Mouse (Mus musculus): ENCODE data around the gene Senp7. TPM values are rescaled to one million over a fixed set of nuclear protein-coding genes. Genes with fewer than 3 reads are reported as not detected.

Senp7 gene
- polyA plus RNA-seq, 1 experiment from 2014 or later, result 56.5 TPM

DNA sequence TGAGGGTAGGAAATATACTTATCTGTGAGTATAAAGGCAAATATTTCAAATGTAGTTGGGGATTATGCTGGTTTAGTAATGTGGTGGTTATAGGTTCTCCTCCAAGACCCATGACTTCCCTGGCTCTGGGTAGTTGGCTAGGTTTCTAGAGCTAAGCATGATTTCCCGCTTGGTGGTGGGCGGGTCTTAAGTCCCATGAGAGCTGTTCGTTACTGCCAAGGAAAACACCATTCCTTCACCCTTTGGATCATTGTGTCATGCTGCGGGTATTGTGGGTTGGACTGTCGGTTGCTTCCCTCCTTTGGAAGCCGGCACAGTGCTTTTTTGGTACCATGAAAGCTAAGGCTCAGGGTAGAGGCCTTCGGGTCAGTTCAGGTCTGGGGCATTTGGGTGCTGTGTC lies 115.3 kb downstream of the Senp7 start:
- ATAC-seq (ENCODE audit: low FRiP score, low read depth), result no peak

DNA sequence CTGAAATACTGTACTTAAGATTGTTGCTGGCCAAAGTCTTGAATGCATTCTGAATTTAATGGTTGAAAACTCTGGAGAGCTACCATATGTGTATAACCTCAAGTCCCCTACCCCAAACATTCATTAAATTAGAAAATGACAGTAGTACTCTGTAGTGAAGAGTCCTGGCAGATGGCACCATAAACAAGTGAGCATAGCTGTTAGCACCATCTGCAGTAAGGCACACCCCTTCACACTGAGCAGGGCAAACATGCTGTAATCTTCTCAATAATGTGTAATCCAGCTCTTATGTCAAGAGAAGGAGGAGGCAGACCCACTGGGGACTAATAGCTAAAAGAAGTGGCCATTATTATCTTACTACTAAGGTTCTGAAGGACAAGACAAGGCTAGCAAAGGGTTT lies 122.1 kb downstream of the Senp7 start:
- Histone ChIP-seq H3K36me3 (peaks cover 30% of the 10 kb centered on the region), H3K4me1 (no peaks in the 10 kb centered on the region), H3K4me2 (replicated peaks) (no peak overlapping the region), H3K27me3 (no peaks in the 10 kb centered on the region), H3K4me3 (no peak overlapping the region), H3K27ac (replicated peaks) (no peak overlapping the region), H3K9me3 (no peaks in the 10 kb centered on the region), H3K9ac (replicated peaks) (no peak overlapping the region)
- ATAC-seq (ENCODE audit: low FRiP score, low read depth), result no peak

More for the DNA sequence above, 115.3 kb downstream of the Senp7 start:
- no peak overlapping the region for H3K4me2 ChIP-seq (replicated peaks)
- H3K27me3 ChIP-seq, result no peaks in the 10 kb centered on the region
- peaks cover 25% of the 10 kb centered on the region; the same call in 1 of the 2 replicates for H3K36me3 ChIP-seq
- no peaks in the 10 kb centered on the region for H3K4me1 ChIP-seq
- H3K4me3 ChIP-seq, result no peak overlapping the region
- H3K27ac ChIP-seq (replicated peaks), result no peak overlapping the region
- H3K9ac ChIP-seq (replicated peaks), result no peak overlapping the region
- H3K9me3 ChIP-seq, result no peaks in the 10 kb centered on the region
- WGBS, result 95% methylated on average over 7 of the region's 7 CpGs

- Histone ChIP-seq H3K36me3 (peaks cover 25% of the 10 kb centered on the region), H3K27ac (replicated peaks) (no peak overlapping the region), H3K4me3 (no peak overlapping the region), H3K4me2 (replicated peaks) (no peak overlapping the region), H3K9ac (replicated peaks) (no peak overlapping the region), H3K4me1 (no peaks in the 10 kb centered on the region), H3K9me3 (no peaks in the 10 kb centered on the region), H3K27me3 (no peaks in the 10 kb centered on the region)
- no peak for ATAC-seq (ENCODE audit: low FRiP score, low read depth)
- WGBS, result 74% methylated on average over 8 of the region's 8 CpGs
Observed at GRCm38 (mm10) chr16:56175867-56176581, 127.9 kb downstream of the Senp7 start.

- Histone ChIP-seq H3K9me3 (no peaks in the 10 kb centered on the region), H3K4me2 (replicated peaks) (no peak overlapping the region), H3K4me1 (no peaks in the 10 kb centered on the region), H3K9ac (replicated peaks) (no peak overlapping the region), H3K27ac (replicated peaks) (no peak overlapping the region), H3K36me3 (peaks cover 42% of the 10 kb centered on the region), H3K4me3 (no peak overlapping the region), H3K27me3 (no peaks in the 10 kb centered on the region)
- WGBS, result 93% methylated on average over 4 of the region's 4 CpGs
- ATAC-seq (ENCODE audit: low FRiP score, low read depth), result no peak
Observed at GRCm38 (mm10) chr16:56186863-56187262, 138.7 kb downstream of the Senp7 start.

DNA sequence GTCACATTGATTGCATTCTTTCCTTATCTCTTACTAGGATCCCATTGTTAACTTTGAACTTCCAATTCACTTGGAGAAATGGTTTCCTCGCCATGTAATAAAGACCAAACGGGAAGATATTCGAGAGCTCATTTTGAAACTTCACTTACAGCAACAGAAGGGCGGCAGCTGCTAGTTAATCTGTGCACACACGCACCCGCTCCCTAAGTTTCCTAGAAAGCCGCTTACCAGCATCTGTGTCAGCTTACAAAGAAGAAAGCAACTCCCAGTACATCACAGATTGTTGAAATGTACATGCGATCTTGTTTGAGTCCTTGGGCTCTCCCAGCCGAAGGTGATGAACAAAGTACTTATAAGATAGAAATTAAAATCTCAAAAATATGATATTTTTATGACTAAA lies 140.1 kb downstream of the Senp7 start:
- H3K27me3 ChIP-seq, result no peaks in the 10 kb centered on the region
- ATAC-seq (ENCODE audit: low FRiP score, low read depth), result no peak
- H3K36me3 ChIP-seq, result peaks cover 30% of the 10 kb centered on the region
- H3K4me2 ChIP-seq (replicated peaks), result no peak overlapping the region
- H3K9me3 ChIP-seq, result no peaks in the 10 kb centered on the region
- no peaks in the 10 kb centered on the region for H3K4me1 ChIP-seq
- WGBS, result 85% methylated on average over 9 of the region's 9 CpGs
- no peak overlapping the region for H3K4me3 ChIP-seq
- H3K27ac ChIP-seq (replicated peaks), result no peak overlapping the region
- no peak overlapping the region for H3K9ac ChIP-seq (replicated peaks)

GRCm38 (mm10) chr16:56204051-56204450 lies 155.9 kb downstream of the Senp7 start, which contains the start of gene Impg2:
Gene Impg2 (plus strand): TSS chr16:56204313.
- WGBS, result 58% methylated on average over 6 of the region's 6 CpGs
- Histone ChIP-seq H3K4me2 (replicated peaks) (no peak within 1 kb of the TSS), H3K27me3 (no peaks in the 10 kb centered on the region), H3K9me3 (no peaks in the 10 kb centered on the region), H3K36me3 (no peaks in the 10 kb centered on the region), H3K27ac (replicated peaks) (no peak within 1 kb of the TSS), H3K9ac (replicated peaks) (no peak within 1 kb of the TSS), H3K4me1 (no peaks in the 10 kb centered on the region), H3K4me3 (no peak within 1 kb of the TSS)
- no peak for ATAC-seq (ENCODE audit: low FRiP score, low read depth)

DNA sequence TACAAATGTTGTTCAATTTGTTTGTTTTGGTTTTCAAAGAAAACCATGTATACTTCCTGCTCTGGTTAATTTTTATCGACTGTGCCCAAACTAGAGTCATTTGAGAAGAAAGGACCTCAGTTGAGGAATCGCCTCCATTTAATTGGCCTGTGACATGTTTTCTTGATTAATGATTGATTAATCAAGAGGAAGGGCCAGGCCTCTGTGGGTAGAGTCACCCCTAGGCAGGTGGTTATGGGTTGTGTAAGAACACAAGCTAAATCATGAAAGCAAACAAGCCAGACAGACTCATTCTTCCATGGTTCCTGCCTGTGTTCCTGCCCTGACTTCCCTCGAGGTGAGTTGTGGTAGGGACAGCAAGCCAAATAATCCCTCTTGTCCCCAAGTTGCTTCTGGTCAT lies 164.6 kb downstream of the Senp7 start:
- Histone ChIP-seq H3K4me1 (no peaks in the 10 kb centered on the region), H3K27me3 (no peaks in the 10 kb centered on the region), H3K36me3 (no peaks in the 10 kb centered on the region), H3K27ac (replicated peaks) (no peak overlapping the region), H3K9ac (replicated peaks) (no peak overlapping the region), H3K9me3 (no peaks in the 10 kb centered on the region), H3K4me3 (no peak overlapping the region), H3K4me2 (replicated peaks) (no peak overlapping the region)
- WGBS, result 87% methylated on average over 3 of the region's 3 CpGs
- no peak for ATAC-seq (ENCODE audit: low FRiP score, low read depth)

- ATAC-seq (ENCODE audit: low FRiP score, low read depth), result no peak
- Histone ChIP-seq H3K36me3 (no peaks in the 10 kb centered on the region), H3K4me2 (replicated peaks) (no peak overlapping the region), H3K9me3 (no peaks in the 10 kb centered on the region), H3K27ac (replicated peaks) (no peak overlapping the region), H3K9ac (replicated peaks) (no peak overlapping the region), H3K4me1 (no peaks in the 10 kb centered on the region), H3K27me3 (no peaks in the 10 kb centered on the region), H3K4me3 (no peak overlapping the region)
Observed at GRCm38 (mm10) chr16:56227686-56228085, 179.5 kb downstream of the Senp7 start.

DNA sequence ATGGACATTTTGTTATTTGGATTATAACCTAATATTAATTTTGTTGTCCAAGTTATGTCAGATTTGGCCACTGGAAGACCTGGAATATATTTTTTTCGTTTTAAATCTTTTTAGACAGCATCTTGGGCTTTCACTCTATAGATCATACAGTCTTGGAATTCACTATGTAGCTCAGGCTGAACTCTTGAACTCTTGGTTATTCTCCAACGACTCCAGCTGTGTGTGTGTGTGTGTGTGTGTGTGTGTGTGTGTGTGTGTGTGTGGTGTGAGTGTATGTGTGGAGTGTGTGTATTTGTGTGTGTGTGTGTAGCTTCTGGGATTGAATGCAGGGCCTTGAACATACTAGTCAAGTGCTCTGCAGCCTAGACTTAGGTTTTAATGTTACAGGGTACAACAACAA lies 181.3 kb downstream of the Senp7 start:
- Histone ChIP-seq H3K9me3 (no peaks in the 10 kb centered on the region), H3K9ac (replicated peaks) (no peak overlapping the region), H3K27me3 (no peaks in the 10 kb centered on the region), H3K4me3 (no peak overlapping the region), H3K4me2 (replicated peaks) (no peak overlapping the region), H3K4me1 (no peaks in the 10 kb centered on the region), H3K27ac (replicated peaks) (no peak overlapping the region), H3K36me3 (no peaks in the 10 kb centered on the region)
- WGBS, result 73% methylated on average over 2 of the region's 2 CpGs
- no peak for ATAC-seq (ENCODE audit: low FRiP score, low read depth)

- H3K36me3 ChIP-seq, result no peaks in the 10 kb centered on the region
- H3K9me3 ChIP-seq, result no peaks in the 10 kb centered on the region
- no peak overlapping the region for H3K27ac ChIP-seq (replicated peaks)
- no peak overlapping the region for H3K9ac ChIP-seq (replicated peaks)
- no peaks in the 10 kb centered on the region for H3K4me1 ChIP-seq
- H3K4me2 ChIP-seq (replicated peaks), result no peak overlapping the region
- no peak overlapping the region for H3K4me3 ChIP-seq
- ATAC-seq (ENCODE audit: low FRiP score, low read depth), result no peak
- H3K27me3 ChIP-seq, result no peaks in the 10 kb centered on the region
- 56% methylated on average over 10 of the region's 10 CpGs for WGBS
Observed at GRCm38 (mm10) chr16:56231300-56231699, 183.2 kb downstream of the Senp7 start.

DNA sequence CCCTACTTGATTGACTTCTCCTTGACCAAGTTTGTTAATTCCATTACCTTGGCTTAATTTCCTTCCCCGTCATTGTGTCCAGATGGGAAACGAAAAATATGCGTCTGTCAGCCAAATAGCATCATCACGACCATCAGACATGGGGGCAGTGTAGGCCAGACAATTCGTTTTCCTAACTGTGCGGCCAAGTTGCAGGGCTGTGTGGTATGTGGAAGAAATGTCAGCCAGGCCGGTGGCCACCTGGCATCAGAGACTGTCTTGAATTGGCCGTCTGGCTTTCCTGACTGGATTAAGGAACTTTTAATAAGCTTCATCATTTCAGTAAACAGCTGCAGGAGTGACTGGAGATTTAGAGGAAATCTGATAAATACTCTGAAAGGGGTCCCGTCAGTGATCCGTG lies 184.6 kb downstream of the Senp7 start:
- no peaks in the 10 kb centered on the region for H3K4me1 ChIP-seq
- no peaks in the 10 kb centered on the region for H3K9me3 ChIP-seq
- WGBS, result 87% methylated on average over 10 of the region's 10 CpGs
- H3K27ac ChIP-seq (replicated peaks), result no peak overlapping the region
- no peak overlapping the region for H3K4me2 ChIP-seq (replicated peaks)
- no peak for ATAC-seq (ENCODE audit: low FRiP score, low read depth)
- H3K36me3 ChIP-seq, result no peaks in the 10 kb centered on the region
- H3K4me3 ChIP-seq, result no peak overlapping the region
- no peak overlapping the region for H3K9ac ChIP-seq (replicated peaks)
- no peaks in the 10 kb centered on the region for H3K27me3 ChIP-seq

All from midbrain, embryonic 12.5 days (tissue).